Mouse (Mus musculus) forebrain, embryonic 13.5 days (tissue): ENCODE results near the gene Tmub2. TPM values are rescaled to one million over a fixed set of nuclear protein-coding genes. Genes with fewer than 3 reads are reported as not detected.
A peak's percentile ranks its signal among the peaks of the same experiment; 100 is the strongest.

ENCODE experiments used
- ATAC-seq: fragments of 200-750 bp; cut with Nextera tagmentation; 2 replicates; pipeline ENCODE4 v1.8.0; 2017
- H3K27ac ChIP-seq: fragments of 300-500 bp; sonication (generic); 2 replicates; pipeline ENCODE4 v1.5.1; 2015; ENCODE audit warnings: inconsistent platforms, mild to moderate bottlenecking, moderate library complexity
- H3K27me3 ChIP-seq: fragments of 300-500 bp; sonication (generic); 2 replicates; pipeline ENCODE4 v1.6.1; 2015; ENCODE audit warnings: mild to moderate bottlenecking, inconsistent platforms
- H3K36me3 ChIP-seq: fragments of 300-500 bp; sonication (generic); 2 replicates; pipeline ENCODE4 v1.6.1; 2015; ENCODE audit warnings: mild to moderate bottlenecking, inconsistent platforms; ENCODE audit not compliant: poor library complexity, severe bottlenecking
- H3K4me1 ChIP-seq: fragments of 300-500 bp; sonication (generic); 2 replicates; pipeline ENCODE4 v1.6.1; 2015; ENCODE audit warnings: inconsistent platforms
- H3K4me2 ChIP-seq: fragments of 300-500 bp; sonication (generic); 2 replicates; pipeline ENCODE4 v1.6.1; 2015; ENCODE audit warnings: inconsistent platforms, mild to moderate bottlenecking, moderate library complexity
- H3K4me3 ChIP-seq: fragments of 300-500 bp; sonication (generic); 2 replicates; pipeline ENCODE4 v1.5.1; 2015; ENCODE audit warnings: mild to moderate bottlenecking, inconsistent platforms
- H3K9ac ChIP-seq: fragments of 300-500 bp; sonication (generic); 2 replicates; pipeline ENCODE4 v1.6.1; 2015; ENCODE audit warnings: mild to moderate bottlenecking, inconsistent platforms
- H3K9me3 ChIP-seq: fragments of 300-500 bp; sonication (generic); replicated peaks from 2 replicates; pipeline ENCODE4 v1.6.1; 2016; ENCODE audit warnings: inconsistent platforms
- WGBS: fragments of 180-500 bp; shearing (Covaris S2); methylation state at CpG from one replicate; pipeline ENCODE4 v1.1.7; 2015; 5-methylcytosine and 5-hydroxymethylcytosine counted together
- polyA plus RNA-seq: library from polyadenylated mRNA; unstranded; fragments of >200 nt; fragmentation: Nextera tagmentation; extraction: Ambion mirVana; gene quantifications from 2 replicates; pipeline ENCODE4 v1.2.1, GENCODE M21; 2015

Gene Tmub2
- polyA plus RNA-seq, 1 experiment from 2014 or later = 63.2 TPM

DNA sequence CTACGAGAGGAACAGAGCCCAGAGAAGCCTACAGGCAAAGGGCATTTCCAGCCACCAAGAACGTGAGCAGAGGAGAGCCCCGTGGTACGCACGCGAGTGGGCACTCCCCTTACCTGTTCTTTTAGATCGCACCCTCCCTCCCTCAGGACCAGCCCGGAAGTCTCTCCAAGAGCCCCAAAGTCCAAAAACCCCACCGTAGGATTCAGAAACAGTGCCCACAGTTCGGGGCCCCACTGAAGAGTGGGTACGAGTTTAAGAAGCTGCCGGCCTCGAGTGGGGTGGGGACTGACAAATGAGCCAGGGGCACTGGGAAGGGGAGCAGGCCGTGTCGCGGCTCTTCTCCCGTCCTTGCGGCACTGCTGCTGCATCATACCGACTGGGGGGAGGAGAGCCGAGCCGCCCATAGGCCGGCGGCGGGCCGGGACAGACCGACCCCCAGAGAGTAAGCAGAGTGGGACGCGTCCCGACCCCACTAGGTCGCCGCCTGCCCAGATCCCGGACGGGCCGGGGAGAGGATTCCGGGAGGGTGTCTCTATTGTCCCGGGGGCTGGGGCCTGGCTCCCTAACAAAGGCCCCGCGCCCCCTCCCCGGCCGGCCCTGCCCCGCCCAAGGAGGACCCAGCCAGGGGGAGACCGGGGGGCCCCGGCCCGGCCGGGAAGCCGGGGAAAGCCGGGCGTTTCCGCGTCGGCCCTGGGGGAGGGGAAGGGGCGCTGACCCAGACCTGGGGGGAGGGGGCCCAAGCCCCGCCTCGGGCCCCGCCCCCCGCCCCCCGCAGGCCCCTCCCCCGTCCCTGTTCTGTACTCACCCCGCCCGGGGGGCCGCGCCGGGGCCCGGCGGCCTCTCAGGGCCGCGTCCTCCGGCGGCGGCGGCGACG, 11.1 kb downstream of the Tmub2 start:
- Histone ChIP-seq H3K27me3 (no peaks in the 10 kb centered on the region), H3K9me3 (no peaks in the 10 kb centered on the region), H3K4me3 (peak overlapping the region; percentile 86), H3K27ac (peak overlapping the region; percentile 99), H3K36me3 (peaks cover 37% of the 10 kb centered on the region), H3K9ac (peak overlapping the region; percentile 95), H3K4me2 (peak overlapping the region; percentile 84), H3K4me1 (peaks cover 26% of the 10 kb centered on the region)
- WGBS = under 1% methylated on average over 50 of the region's 73 CpGs
- peak; percentile 29 for ATAC-seq

DNA sequence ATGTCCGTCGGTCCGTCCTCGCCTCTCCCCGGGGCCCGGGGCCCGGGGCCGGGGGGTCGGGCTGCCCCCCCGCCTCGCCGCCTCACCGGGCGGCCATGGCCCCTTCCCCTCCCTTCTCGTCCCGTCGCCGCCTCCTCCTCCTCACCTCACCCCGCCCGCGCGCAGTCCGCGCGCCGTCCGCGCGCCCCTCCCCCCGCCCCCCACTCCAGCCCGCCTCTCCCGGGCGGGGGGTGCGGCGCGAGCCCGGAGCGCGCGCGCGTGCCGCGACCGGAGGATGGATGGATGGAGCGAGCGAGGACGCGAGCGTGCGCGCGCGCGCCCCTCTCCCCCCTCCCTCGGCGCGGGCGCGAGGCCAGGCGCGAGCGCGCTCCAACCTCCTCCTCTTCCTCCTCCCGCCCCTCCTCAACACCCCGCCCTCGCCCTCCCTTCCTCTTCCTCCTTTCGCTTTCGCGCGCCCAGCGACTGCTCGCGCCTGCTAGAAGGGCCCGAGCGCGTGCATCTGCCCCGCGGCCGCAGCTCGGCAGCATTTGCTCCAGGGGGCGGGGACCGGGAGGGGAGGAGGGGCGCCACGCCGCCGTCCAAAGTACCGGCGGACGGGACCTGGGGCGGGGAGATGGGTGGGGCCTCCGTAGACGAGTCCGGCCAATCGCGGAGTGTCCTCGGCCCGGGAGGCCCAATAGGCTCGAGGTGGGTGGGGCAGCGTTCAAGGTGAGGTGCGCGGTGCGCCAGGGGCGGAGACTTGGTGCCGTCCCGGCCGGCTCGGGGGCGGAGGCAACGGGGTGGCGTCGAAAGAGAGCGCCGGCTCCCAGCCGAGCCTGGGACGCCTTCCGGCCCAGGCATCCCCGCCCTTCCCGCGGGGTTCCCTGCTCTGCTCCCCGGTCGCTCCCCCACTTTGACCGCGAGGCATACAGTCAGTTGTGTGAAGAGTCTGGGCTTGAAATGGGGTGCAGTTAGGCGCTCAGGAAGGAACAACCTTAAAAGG, 12.1 kb downstream of the Tmub2 start, which contains the start of gene Atxn7l3:
Gene Atxn7l3, minus strand, starts transcription at position 141 of the 982 bp plus-strand sequence.
- peak within 1 kb of the TSS; percentile 86 for H3K4me3 ChIP-seq
- no peaks in the 10 kb centered on the region for H3K9me3 ChIP-seq
- H3K27ac ChIP-seq = peak within 1 kb of the TSS; percentile 99
- peak within 1 kb of the TSS; percentile 95 for H3K9ac ChIP-seq
- peaks cover 26% of the 10 kb centered on the region for H3K4me1 ChIP-seq
- H3K27me3 ChIP-seq = no peaks in the 10 kb centered on the region
- ATAC-seq = peak; percentile 96
- WGBS = 0% methylated on average over 34 of the region's 125 CpGs
- H3K4me2 ChIP-seq = peak within 1 kb of the TSS; percentile 84
- peaks cover 28% of the 10 kb centered on the region for H3K36me3 ChIP-seq

DNA sequence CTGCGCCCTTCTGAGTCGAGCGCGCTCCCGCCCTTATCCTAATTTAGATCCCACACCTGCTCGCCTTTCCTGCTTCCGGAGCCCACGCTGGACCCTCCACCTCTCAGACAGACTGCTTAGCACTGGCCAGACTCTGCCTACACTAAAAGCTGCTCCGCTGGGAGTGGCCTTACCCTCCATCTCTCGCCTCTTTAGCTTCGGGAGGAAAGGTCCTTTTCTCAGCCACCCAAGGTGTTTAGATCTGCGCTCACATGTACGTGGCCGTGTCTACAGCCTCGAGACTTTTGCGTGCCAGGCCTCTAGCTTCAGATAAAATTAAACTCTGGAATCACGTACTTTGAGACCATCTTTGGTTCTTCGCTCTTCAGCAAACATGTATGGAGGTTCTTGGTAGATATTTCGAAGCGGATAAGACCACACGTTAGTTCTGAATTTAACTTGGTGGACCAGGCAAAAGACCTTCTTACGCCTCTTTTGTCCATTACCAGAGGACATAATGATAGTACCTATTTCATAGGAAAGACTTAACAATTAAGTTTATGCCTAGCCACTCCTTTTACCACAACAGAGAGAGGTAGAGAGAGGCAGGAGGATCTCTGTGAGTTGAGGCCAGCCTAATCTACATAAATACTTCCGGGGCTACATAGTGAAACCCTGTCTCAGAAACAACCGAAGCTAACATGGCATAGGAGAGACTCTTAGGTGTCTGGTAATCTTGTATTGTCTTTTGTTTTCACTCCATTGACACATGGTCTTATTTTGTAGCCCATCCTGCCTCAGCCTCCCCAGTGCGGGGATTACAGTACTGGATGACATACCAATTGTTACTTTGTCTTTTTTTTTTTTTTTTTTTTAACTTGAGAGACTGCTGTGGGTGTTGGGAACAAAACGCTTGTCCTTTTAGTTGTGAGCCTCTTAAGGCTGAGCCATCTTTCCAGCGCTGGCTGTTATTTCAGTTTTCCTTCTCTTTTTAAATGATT, 13.1 kb downstream of the Tmub2 start:
- Histone ChIP-seq H3K9me3 (no peaks in the 10 kb centered on the region), H3K4me1 (peaks cover 26% of the 10 kb centered on the region), H3K4me2 (peak overlapping the region; percentile 84), H3K27me3 (no peaks in the 10 kb centered on the region), H3K9ac (peak overlapping the region; percentile 71), H3K4me3 (peak overlapping the region; percentile 86), H3K27ac (peak overlapping the region; percentile 99), H3K36me3 (peaks cover 17% of the 10 kb centered on the region)
- ATAC-seq = peak; percentile 34; the same call in 1 of the 2 replicates
- 26% methylated on average over 27 of the region's 27 CpGs for WGBS

DNA sequence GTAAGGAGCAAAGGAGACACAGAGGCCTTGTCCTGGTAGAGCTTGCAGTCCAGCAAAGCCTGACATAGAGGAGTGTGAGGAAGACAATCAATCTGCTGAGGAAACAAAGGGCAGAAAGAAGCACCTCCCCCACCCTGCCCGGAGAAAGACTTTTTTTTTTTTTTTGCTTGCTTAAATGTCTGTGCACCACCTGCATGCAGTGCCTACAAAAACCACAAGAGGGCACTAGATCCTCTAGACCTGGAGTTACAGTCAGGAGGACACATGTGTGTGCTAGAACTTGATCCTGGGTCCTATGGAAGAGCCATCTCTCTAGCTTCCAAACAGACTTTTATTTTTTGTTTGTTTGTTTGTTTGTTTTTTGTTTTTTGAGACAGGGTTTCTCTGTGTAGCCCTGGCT, 15.1 kb downstream of the Tmub2 start:
- no peaks in the 10 kb centered on the region for H3K27me3 ChIP-seq
- 17% methylated on average over 1 of the region's 1 CpGs for WGBS

DNA sequence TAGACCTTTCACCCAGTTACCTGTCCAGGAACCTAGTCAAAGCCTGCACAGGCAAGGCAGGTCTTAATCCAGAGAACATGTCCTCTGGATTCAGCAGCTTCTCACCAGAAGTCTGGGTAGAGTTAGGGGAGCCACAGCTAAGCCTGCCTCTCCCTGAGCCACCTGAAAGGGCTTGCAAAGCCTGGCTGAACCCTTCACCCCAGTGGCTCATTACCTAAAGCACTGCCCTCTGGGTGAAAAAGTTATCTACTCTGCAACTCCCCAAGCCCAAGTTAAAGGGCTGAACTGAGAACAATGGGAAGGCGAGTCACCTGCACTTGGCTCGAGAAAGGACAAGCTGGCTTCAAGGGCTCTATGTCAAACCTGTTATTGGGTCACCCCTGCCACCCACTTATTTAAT, 19.4 kb downstream of the Tmub2 start:
- H3K9ac ChIP-seq = no peak overlapping the region
- H3K4me3 ChIP-seq = no peak overlapping the region
- H3K4me1 ChIP-seq = peaks cover 6% of the 10 kb centered on the region
- 41% methylated on average over 2 of the region's 2 CpGs for WGBS
- H3K4me2 ChIP-seq = no peak overlapping the region
- no peaks in the 10 kb centered on the region for H3K27me3 ChIP-seq
- no peaks in the 10 kb centered on the region for H3K9me3 ChIP-seq
- H3K27ac ChIP-seq = no peak overlapping the region
- no peak for ATAC-seq
- peaks cover 35% of the 10 kb centered on the region for H3K36me3 ChIP-seq

More for the DNA sequence above, 15.1 kb downstream of the Tmub2 start:
- no peak overlapping the region for H3K4me3 ChIP-seq
- H3K27ac ChIP-seq = no peak overlapping the region
- no peak overlapping the region for H3K4me2 ChIP-seq
- H3K9ac ChIP-seq = no peak overlapping the region
- peaks cover 17% of the 10 kb centered on the region for H3K4me1 ChIP-seq
- no peaks in the 10 kb centered on the region for H3K36me3 ChIP-seq
- H3K9me3 ChIP-seq = no peaks in the 10 kb centered on the region
- no peak for ATAC-seq

DNA sequence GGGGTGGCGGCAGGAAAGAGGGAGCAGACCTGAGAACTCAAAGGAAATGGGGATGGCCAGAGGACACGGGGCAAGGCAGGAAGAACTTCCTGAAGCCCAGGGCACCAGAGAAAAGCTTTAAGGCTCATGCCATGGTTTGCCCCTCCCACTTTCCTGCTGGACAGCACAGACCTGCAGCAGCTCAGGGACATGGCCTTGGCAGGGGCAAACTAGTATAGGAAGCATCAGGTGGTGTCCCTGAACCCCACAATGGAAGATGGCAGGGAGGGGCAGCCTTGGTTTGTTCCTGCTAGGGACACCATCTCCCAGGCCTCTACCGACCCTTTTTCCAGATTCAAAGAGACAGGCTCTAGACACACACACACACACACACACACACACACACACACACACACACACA, 20.6 kb downstream of the Tmub2 start:
- Histone ChIP-seq H3K4me3 (no peak overlapping the region), H3K4me2 (no peak overlapping the region), H3K4me1 (peaks cover 18% of the 10 kb centered on the region), H3K9ac (no peak overlapping the region), H3K27me3 (no peaks in the 10 kb centered on the region), H3K27ac (0 out of 2 replicates have a peak overlapping the region, but pooled peaks have one; percentile 10), H3K36me3 (peaks cover 46% of the 10 kb centered on the region), H3K9me3 (no peaks in the 10 kb centered on the region)
- WGBS = 74% methylated on average over 2 of the region's 3 CpGs
- ATAC-seq = no peak

DNA sequence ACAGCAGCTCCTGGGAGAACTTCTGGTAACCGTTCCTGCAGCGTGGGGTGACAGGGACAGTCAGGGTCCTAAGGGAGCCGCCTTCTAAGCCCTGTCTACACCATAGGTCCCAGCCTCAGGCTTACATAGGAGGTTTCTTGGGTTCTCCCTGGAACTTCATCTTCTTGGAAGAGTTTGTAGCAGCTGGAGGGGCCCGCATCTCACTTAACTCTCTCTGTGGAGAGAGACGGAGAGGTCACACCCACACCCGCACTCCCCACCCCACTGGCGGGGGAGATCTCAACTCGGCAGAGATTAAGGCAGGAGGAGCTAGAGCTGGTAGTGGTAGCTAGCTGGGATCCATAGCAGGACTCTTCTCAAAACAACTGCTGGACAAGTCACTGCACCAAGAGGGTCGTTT, 23.4 kb downstream of the Tmub2 start:
- ATAC-seq = no peak
- Histone ChIP-seq H3K4me1 (peaks cover 21% of the 10 kb centered on the region), H3K27me3 (no peaks in the 10 kb centered on the region), H3K27ac (no peak overlapping the region), H3K4me3 (no peak overlapping the region), H3K9ac (no peak overlapping the region), H3K9me3 (no peaks in the 10 kb centered on the region), H3K36me3 (peaks cover 74% of the 10 kb centered on the region), H3K4me2 (no peak overlapping the region)
- 82% methylated on average over 9 of the region's 9 CpGs for WGBS

DNA sequence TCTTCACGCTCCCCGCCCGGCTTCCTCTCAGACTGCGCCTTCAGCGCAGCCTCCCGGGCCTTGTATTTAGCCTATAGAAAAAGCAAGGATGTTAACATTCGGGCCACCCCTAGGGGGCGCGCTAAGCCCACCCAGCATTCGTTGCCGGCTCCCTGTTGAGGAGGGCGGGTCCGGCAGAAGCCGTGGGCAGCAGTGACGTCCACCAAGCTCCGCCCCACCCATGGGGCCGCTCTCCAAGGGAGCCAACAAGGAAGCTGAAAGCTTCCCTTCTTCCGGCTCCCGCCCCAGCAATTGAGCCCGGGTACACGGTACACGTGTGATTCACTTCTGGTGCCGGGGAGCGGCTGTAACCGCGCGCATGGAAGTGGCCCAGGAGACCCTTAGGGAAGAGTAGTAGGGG, 24.2 kb downstream of the Tmub2 start:
- under 1% methylated on average over 27 of the region's 27 CpGs for WGBS

DNA sequence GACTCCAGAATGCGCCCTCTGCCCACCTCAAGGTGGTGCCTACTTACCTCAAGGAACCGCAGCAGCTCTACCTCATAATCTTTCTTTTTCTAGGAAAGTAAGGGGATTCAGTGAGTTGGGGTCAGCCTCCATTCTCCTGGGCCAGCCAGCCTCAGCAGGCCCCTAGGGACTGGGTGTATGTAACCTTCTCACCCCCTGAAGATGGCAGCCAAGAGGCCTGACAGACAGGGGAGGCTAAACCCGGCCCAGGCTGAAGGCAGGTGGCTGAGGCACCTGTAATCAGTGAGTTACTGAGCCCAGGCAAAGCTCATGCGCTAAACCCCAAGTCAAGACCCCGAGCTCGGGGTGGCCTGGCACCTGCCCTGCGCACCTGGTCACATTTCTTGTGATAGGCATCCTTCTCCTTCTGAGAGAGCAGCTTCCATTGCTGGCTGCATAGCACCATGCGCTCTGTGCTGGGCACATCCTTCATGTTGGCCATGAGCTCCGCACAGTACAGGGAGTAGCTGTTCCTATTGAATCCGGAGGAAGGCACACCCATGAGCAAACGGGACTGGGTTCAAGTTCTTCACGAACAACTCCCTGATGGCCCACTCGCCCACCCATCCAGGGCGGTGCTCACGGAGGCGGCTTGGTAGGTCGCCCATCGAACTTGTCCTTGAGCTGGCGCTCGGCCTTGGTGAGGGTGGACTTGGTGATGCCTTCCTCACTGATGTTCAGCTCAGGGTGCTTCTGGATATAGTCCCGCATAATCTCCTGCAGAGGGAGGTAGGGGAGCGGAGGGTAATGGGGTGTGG, 25.3 kb downstream of the Tmub2 start:
- H3K36me3 ChIP-seq = peaks cover 93% of the 10 kb centered on the region
- peak overlapping the region; percentile 59 for H3K4me2 ChIP-seq
- H3K9ac ChIP-seq = peak overlapping the region; percentile 53

More for the DNA sequence above, 24.2 kb downstream of the Tmub2 start:
- H3K9me3 ChIP-seq = no peaks in the 10 kb centered on the region
- H3K27me3 ChIP-seq = no peaks in the 10 kb centered on the region
- peak overlapping the region; percentile 32 for H3K4me3 ChIP-seq
- peaks cover 21% of the 10 kb centered on the region for H3K4me1 ChIP-seq
- peak overlapping the region; percentile 59 for H3K4me2 ChIP-seq
- H3K36me3 ChIP-seq = peaks cover 82% of the 10 kb centered on the region
- peak overlapping the region; percentile 53 for H3K9ac ChIP-seq
- peak; percentile 95 for ATAC-seq
- peak overlapping the region; percentile 57 for H3K27ac ChIP-seq

More for the DNA sequence above, 25.3 kb downstream of the Tmub2 start:
- WGBS = 87% methylated on average over 22 of the region's 22 CpGs
- Histone ChIP-seq H3K4me1 (peaks cover 24% of the 10 kb centered on the region), H3K4me3 (peak overlapping the region; percentile 32), H3K27me3 (no peaks in the 10 kb centered on the region), H3K9me3 (no peaks in the 10 kb centered on the region), H3K27ac (no peak overlapping the region)
- no peak for ATAC-seq
